Mouse (Mus musculus): ENCODE results near the gene Idnk. TPM values are rescaled to one million over a fixed set of nuclear protein-coding genes. Genes with fewer than 3 reads are reported as not detected.
A peak's percentile ranks its signal among the peaks of the same experiment; 100 is the strongest.

The Idnk gene
- total and polyA plus RNA-seq, 3 experiments, result 14.8 to 63.2 (median 46.7) TPM

GRCm38 (mm10) chr13:58126126-58126525, 31.3 kb upstream of the Idnk start:
- TF ChIP-seq TAL1 (conservative IDR thresholded peaks at IDR 0.05; ENCODE audit: low read depth, low read length) (no peak), CTCF (IDR thresholded peaks at IDR 0.05; ENCODE audit: low read depth, low read length) (peak; percentile 72)
- H3K27me3 ChIP-seq (ENCODE audit: insufficient read depth, low read length), result no peaks in the 10 kb centered on the region
- peaks cover 26% of the 10 kb centered on the region for H3K36me3 ChIP-seq (replicated peaks)
- H3K4me1 ChIP-seq (ENCODE audit: insufficient read depth, low read depth, low read length), result peaks cover 29% of the 10 kb centered on the region
- H3K4me3 ChIP-seq (ENCODE audit: low read depth, low read length), result peak overlapping the region; percentile 98
- ATAC-seq (ENCODE audit: extremely low read depth, insufficient number of reproducible peaks, low FRiP score, poor library complexity, severe bottlenecking) (no peak), DNase-seq (ENCODE audit: low spot score) (no peak)
- H3K9me3 ChIP-seq (replicated peaks), result no peaks in the 10 kb centered on the region

- Histone ChIP-seq H3K4me3 (ENCODE audit: low read depth, low read length) (peak overlapping the region; percentile 98), H3K4me1 (ENCODE audit: insufficient read depth, low read depth, low read length) (peaks cover 36% of the 10 kb centered on the region), H3K36me3 (replicated peaks) (peaks cover 26% of the 10 kb centered on the region), H3K9me3 (replicated peaks) (no peaks in the 10 kb centered on the region), H3K27me3 (ENCODE audit: insufficient read depth, low read length) (no peaks in the 10 kb centered on the region)
- TF ChIP-seq CTCF (IDR thresholded peaks at IDR 0.05; ENCODE audit: low read depth, low read length), result no peak
- no peak for TF ChIP-seq POLR2AphosphoS5 (IDR thresholded peaks at IDR 0.05; ENCODE audit: insufficient replicate concordance, low read depth, low read length)
- TF ChIP-seq TAL1 (conservative IDR thresholded peaks at IDR 0.05; ENCODE audit: low read depth, low read length), result no peak
- no peak for TF ChIP-seq GATA2 (IDR thresholded peaks at IDR 0.05; ENCODE audit: borderline replicate concordance, low read depth, low read length)
- TF ChIP-seq GATA1 (IDR thresholded peaks at IDR 0.05; ENCODE audit: borderline replicate concordance, low read length), result no peak
- DNase-seq (ENCODE audit: low spot score), result no peak
- no peak for ATAC-seq (ENCODE audit: extremely low read depth, insufficient number of reproducible peaks, low FRiP score, poor library complexity, severe bottlenecking)
Observed at GRCm38 (mm10) chr13:58126862-58127765, 30.3 kb upstream of the Idnk start.

GRCm38 (mm10) chr13:58127766-58128361, 29.6 kb upstream of the Idnk start:
- Histone ChIP-seq H3K27me3 (ENCODE audit: insufficient read depth, low read length) (no peaks in the 10 kb centered on the region), H3K9me3 (replicated peaks) (no peaks in the 10 kb centered on the region), H3K4me3 (ENCODE audit: low read depth, low read length) (peak overlapping the region; percentile 98), H3K4me1 (ENCODE audit: insufficient read depth, low read depth, low read length) (peaks cover 36% of the 10 kb centered on the region), H3K36me3 (replicated peaks) (peaks cover 26% of the 10 kb centered on the region)
- ATAC-seq (ENCODE audit: extremely low read depth, insufficient number of reproducible peaks, low FRiP score, poor library complexity, severe bottlenecking) (no peak), DNase-seq (ENCODE audit: low spot score) (peak; percentile 28)
- TF ChIP-seq GATA1 (IDR thresholded peaks at IDR 0.05; ENCODE audit: borderline replicate concordance, low read length) (no peak), GATA2 (IDR thresholded peaks at IDR 0.05; ENCODE audit: borderline replicate concordance, low read depth, low read length) (no peak), TAL1 (conservative IDR thresholded peaks at IDR 0.05; ENCODE audit: low read depth, low read length) (no peak), POLR2AphosphoS5 (IDR thresholded peaks at IDR 0.05; ENCODE audit: insufficient replicate concordance, low read depth, low read length) (no peak)

DNA sequence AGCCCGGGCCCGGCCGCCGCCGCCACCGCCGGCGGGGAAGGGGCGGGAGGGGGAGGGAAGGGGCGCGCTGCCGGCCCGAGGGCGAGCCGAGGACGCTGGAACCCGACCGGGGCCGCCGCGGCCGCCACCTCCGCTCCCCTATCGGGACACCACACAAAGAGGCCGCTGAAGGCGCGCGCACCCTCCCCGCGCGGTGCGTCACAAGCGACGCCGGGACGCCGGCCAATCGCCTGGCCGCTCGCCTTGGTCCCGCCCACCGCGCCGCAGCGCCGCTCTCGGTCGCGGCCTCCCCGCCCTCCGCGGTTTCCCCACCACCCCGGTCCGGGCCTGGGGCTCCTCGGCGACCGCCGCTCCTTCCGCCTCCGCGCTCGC, 29.1 kb upstream of the Idnk start, which contains the start of gene Hnrnpa0:
Gene Hnrnpa0, minus strand, starts transcription at position 161 of the 372 bp plus-strand sequence.
- ATAC-seq (ENCODE audit: extremely low read depth, insufficient number of reproducible peaks, low FRiP score, poor library complexity, severe bottlenecking), result peak; percentile 54
- Histone ChIP-seq H3K27me3 (ENCODE audit: insufficient read depth, low read length) (no peaks in the 10 kb centered on the region), H3K4me3 (ENCODE audit: low read depth, low read length) (peak within 1 kb of the TSS; percentile 98), H3K4me1 (ENCODE audit: insufficient read depth, low read depth, low read length) (peaks cover 36% of the 10 kb centered on the region), H3K9me3 (replicated peaks) (no peaks in the 10 kb centered on the region), H3K36me3 (replicated peaks) (peaks cover 26% of the 10 kb centered on the region)
- peak; percentile 90 for DNase-seq (ENCODE audit: low spot score)
- TF ChIP-seq GATA1 (IDR thresholded peaks at IDR 0.05; ENCODE audit: borderline replicate concordance, low read length) (no peak), POLR2AphosphoS5 (IDR thresholded peaks at IDR 0.05; ENCODE audit: insufficient replicate concordance, low read depth, low read length) (no peak), TAL1 (conservative IDR thresholded peaks at IDR 0.05; ENCODE audit: low read depth, low read length) (no peak), GATA2 (IDR thresholded peaks at IDR 0.05; ENCODE audit: borderline replicate concordance, low read depth, low read length) (no peak), CTCF (IDR thresholded peaks at IDR 0.05; ENCODE audit: low read depth, low read length) (no peak)

DNA sequence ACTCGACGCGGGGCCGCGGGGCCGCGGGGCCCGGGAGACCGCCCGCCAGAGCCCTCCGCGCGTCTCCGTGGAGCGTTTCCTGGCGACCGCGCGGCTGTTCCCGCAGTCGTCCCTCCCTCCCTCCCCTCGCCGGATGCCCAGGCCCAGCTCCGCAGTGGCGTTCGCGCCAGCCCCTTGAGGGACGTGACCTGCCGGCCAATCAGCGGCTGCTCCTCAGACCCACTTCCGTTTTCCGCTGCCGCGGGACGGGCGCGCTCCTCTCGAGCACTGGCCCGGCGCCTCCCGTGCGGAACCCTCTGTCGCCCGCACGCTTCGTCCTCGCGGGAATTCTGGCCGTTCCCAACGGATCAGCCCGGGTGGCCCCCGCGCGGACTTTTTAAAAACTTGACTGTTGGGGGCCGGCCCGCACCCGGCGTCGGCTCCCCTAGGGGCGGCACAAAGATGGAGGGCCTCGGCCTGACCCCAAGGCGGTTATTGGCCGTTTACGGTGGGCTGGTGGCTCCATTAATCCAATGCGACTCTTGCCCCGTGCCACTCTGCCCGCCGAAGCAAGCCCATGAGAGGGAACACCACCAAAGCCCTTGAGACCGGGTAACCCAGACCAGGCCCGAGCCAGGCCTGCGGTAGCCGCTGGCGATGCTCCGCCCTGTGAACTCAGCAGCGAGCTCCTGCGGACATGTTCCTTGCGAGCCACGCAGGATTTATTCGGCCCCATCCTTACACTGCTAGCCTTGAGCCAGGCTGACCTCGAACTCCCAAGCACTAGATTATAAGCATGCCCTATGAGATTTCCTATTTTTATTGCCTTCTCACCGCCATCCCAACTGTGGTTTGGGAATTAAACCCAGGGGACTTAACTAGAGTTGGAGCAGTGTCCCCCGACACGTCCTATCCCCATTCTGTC, 28.4 kb upstream of the Idnk start:
- peak overlapping the region; percentile 98 for H3K4me3 ChIP-seq (ENCODE audit: low read depth, low read length)
- DNase-seq (ENCODE audit: low spot score) (peak; percentile 99), ATAC-seq (ENCODE audit: extremely low read depth, insufficient number of reproducible peaks, low FRiP score, poor library complexity, severe bottlenecking) (peak; percentile 69)
- TF ChIP-seq GATA2 (IDR thresholded peaks at IDR 0.05; ENCODE audit: borderline replicate concordance, low read depth, low read length), result no peak
- no peak for TF ChIP-seq TAL1 (conservative IDR thresholded peaks at IDR 0.05; ENCODE audit: low read depth, low read length)
- no peak for TF ChIP-seq GATA1 (IDR thresholded peaks at IDR 0.05; ENCODE audit: borderline replicate concordance, low read length)
- TF ChIP-seq POLR2AphosphoS5 (IDR thresholded peaks at IDR 0.05; ENCODE audit: insufficient replicate concordance, low read depth, low read length), result no peak
- TF ChIP-seq CTCF (IDR thresholded peaks at IDR 0.05; ENCODE audit: low read depth, low read length), result no peak
- peaks cover 24% of the 10 kb centered on the region for H3K36me3 ChIP-seq (replicated peaks)
- H3K4me1 ChIP-seq (ENCODE audit: insufficient read depth, low read depth, low read length), result peaks cover 34% of the 10 kb centered on the region
- peaks cover 3% of the 10 kb centered on the region; the same call in 1 of the 2 replicates for H3K27me3 ChIP-seq (ENCODE audit: insufficient read depth, low read length)
- no peaks in the 10 kb centered on the region for H3K9me3 ChIP-seq (replicated peaks)

All from G1E (cell line).